Mouse (Mus musculus): Measurements from ENCODE around the gene Cops7b.

GRCm38 (mm10) chr1:86538383-86538782, 44.3 kb upstream of the Cops7b start:
- TF ChIP-seq CTCF (IDR thresholded peaks at IDR 0.05; ENCODE audit: low read depth, low read length) (peak; percentile 73), EP300 (IDR thresholded peaks at IDR 0.05; ENCODE audit: insufficient read depth, low read depth, low read length) (no peak), POLR2A (IDR thresholded peaks at IDR 0.05; ENCODE audit: insufficient read depth, low read length) (no peak)
